Mouse (Mus musculus): ENCODE data around the gene Prr14.
"Not testable (repeated sequence)": the region's sequence is repeated elsewhere in the genome, so short reads cannot be mapped to it uniquely, and the experiment has no call there.

Prr14 gene

GRCm38 (mm10) chr7:127472060-127472459 lies 12.6 kb downstream of the Prr14 start:
- no peak for DNase-seq

- DNase-seq = peak; percentile 93
Observed at GRCm38 (mm10) chr7:127473705-127474104, 14.3 kb downstream of the Prr14 start.

GRCm38 (mm10) chr7:127474378-127475070 lies 15.1 kb downstream of the Prr14 start:
- peak; percentile 93 for DNase-seq

- DNase-seq = peak; percentile 93
Observed at GRCm38 (mm10) chr7:127475186-127475740, 15.9 kb downstream of the Prr14 start.

- peak; percentile 89 for DNase-seq
Observed at GRCm38 (mm10) chr7:127476336-127476735, 16.9 kb downstream of the Prr14 start.

- peak; percentile 89 for DNase-seq
Observed at GRCm38 (mm10) chr7:127476855-127477254, 17.4 kb downstream of the Prr14 start.

- peak; percentile 100 for DNase-seq
Observed at GRCm38 (mm10) chr7:127477687-127478634, 18.6 kb downstream of the Prr14 start.

GRCm38 (mm10) chr7:127478635-127479317 lies 19.4 kb downstream of the Prr14 start, which contains the start of gene Fbrs:
Gene Fbrs, plus strand, starts transcription at chr7:127479199.
- DNase-seq = peak; percentile 100

GRCm38 (mm10) chr7:127479318-127480225 lies 20.2 kb downstream of the Prr14 start:
- DNase-seq = peak; percentile 97

- peak; percentile 91 for DNase-seq
Observed at GRCm38 (mm10) chr7:127480321-127480720, 20.9 kb downstream of the Prr14 start.

- no peak for DNase-seq
Observed at GRCm38 (mm10) chr7:127485416-127485815, 26.0 kb downstream of the Prr14 start.

GRCm38 (mm10) chr7:127488364-127488763 lies 29.0 kb downstream of the Prr14 start:
- DNase-seq = not testable (repeated sequence)

- DNase-seq = peak; percentile 90
Observed at GRCm38 (mm10) chr7:127489982-127490381, 30.6 kb downstream of the Prr14 start.

- no peak for DNase-seq
Observed at GRCm38 (mm10) chr7:127491846-127492245, 32.4 kb downstream of the Prr14 start.

- no peak for DNase-seq
Observed at GRCm38 (mm10) chr7:127494648-127495047, 35.2 kb downstream of the Prr14 start.

GRCm38 (mm10) chr7:127497382-127497781 lies 38.0 kb downstream of the Prr14 start:
- DNase-seq = no peak

- DNase-seq = peak; percentile 87
Observed at GRCm38 (mm10) chr7:127498407-127498806, 39.0 kb downstream of the Prr14 start.

GRCm38 (mm10) chr7:127508291-127508690 lies 48.9 kb downstream of the Prr14 start:
- peak; percentile 66 for DNase-seq

GRCm38 (mm10) chr7:127509830-127510229 lies 50.4 kb downstream of the Prr14 start:
- DNase-seq = peak; percentile 68

GRCm38 (mm10) chr7:127511241-127511640 lies 51.8 kb downstream of the Prr14 start:
- DNase-seq = peak; percentile 89

GRCm38 (mm10) chr7:127511808-127512230 lies 52.4 kb downstream of the Prr14 start, which contains the start of gene Srcap:
Gene Srcap, plus strand, starts transcription at chr7:127511983.
- peak; percentile 100 for DNase-seq

Data from heart, adult 11 months (tissue).